8 mouse cellular contexts compared by ENCODE assay signal in the genomic region with DNA sequence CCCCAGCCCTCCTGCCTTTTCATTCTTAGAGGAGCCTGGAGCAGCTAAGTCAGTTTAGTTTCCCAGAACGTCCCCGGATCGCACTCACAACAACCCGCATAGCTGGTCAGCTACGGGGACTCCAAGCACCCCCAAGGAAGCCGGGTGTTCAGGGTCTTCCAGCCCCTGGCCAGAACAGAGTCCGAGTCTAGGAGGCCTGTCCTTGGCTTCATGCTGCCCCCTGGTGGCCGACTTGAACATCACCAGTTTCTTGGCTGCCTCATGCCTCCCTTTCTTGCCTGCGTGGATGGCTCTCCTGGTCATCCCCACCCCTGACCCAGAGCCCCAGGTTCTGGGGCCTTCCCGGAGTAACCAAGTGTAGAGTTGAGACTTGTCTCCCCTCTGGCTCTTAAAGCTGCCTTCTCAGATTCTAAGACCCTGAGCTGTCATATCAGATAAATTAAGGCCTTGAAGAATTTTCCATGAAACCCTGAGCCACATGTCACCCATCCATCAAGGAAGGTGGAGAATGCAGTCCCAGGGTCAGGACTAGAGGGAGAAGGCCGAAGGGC. TPM values are rescaled to one million over a fixed set of nuclear protein-coding genes. Genes with fewer than 3 reads are reported as not detected.
A peak's percentile ranks its signal among the peaks of the same experiment; 100 is the strongest.
DNase-seq lines count a peak whose midpoint lies in the region; ATAC-seq and TF ChIP-seq lines count a peak whose summit lies in the region.

No protein-coding gene starts in this region.

- H3K9ac ChIP-seq in forebrain, postnatal 0 days = no peak overlapping the region
- no peak overlapping the region for H3K9ac ChIP-seq in forebrain, embryonic 15.5 days (replicated peaks)
- H3K9ac ChIP-seq in hindbrain, embryonic 16.5 days (ENCODE audit: low read depth, low read length) = no peak overlapping the region

- no peak overlapping the region for H3K4me3 ChIP-seq in forebrain, postnatal 0 days (ENCODE audit: low read depth, low read length)
- H3K4me3 ChIP-seq in forebrain, embryonic 15.5 days = no peak overlapping the region
- no peak overlapping the region for H3K4me3 ChIP-seq in hindbrain, embryonic 16.5 days (ENCODE audit: low read length)

- H3K9me3 ChIP-seq in forebrain, postnatal 0 days (ENCODE audit: low read length) = no peaks in the 10 kb centered on the region
- H3K9me3 ChIP-seq in forebrain, embryonic 15.5 days = no peaks in the 10 kb centered on the region
- H3K9me3 ChIP-seq in hindbrain, embryonic 16.5 days (ENCODE audit: control insufficient read depth, low read length) = peaks cover 20% of the 10 kb centered on the region

- peaks cover 12% of the 10 kb centered on the region for H3K27me3 ChIP-seq in forebrain, postnatal 0 days (ENCODE audit: insufficient read depth, low read length)
- peaks cover 25% of the 10 kb centered on the region for H3K27me3 ChIP-seq in forebrain, embryonic 15.5 days
- no peaks in the 10 kb centered on the region for H3K27me3 ChIP-seq in hindbrain, embryonic 16.5 days (replicated peaks; ENCODE audit: control insufficient read depth, insufficient read depth, low read length)

- WGBS in forebrain, postnatal 0 days = 30% methylated on average over 11 of the region's 11 CpGs
- 31% methylated on average over 11 of the region's 11 CpGs for whole genome bisulfite sequencing in forebrain, embryonic 15.5 days
- 34% methylated on average over 11 of the region's 11 CpGs for WGBS in hindbrain, embryonic 16.5 days

- no peak overlapping the region for H3K27ac ChIP-seq in forebrain, postnatal 0 days (ENCODE audit: low read depth, low read length)
- H3K27ac ChIP-seq in forebrain, embryonic 15.5 days (replicated peaks) = no peak overlapping the region
- H3K27ac ChIP-seq in hindbrain, embryonic 16.5 days (ENCODE audit: low read depth, low read length) = no peak overlapping the region

- no peak for ATAC-seq in forebrain, postnatal 0 days
- ATAC-seq in forebrain, embryonic 15.5 days (replicated peaks) = no peak
- ATAC-seq in hindbrain, embryonic 16.5 days = peak; percentile 24; the same call in 1 of the 2 replicates
- 0 out of 2 replicates have a peak, but pooled peaks have one; percentile 28 for ATAC-seq in monocyte, adult 5-6 weeks (replicated peaks; ENCODE audit: insufficient number of reproducible peaks, low FRiP score, low TSS enrichment, poor library complexity, severe bottlenecking)

- no peaks in the 10 kb centered on the region for H3K36me3 ChIP-seq in forebrain, postnatal 0 days (ENCODE audit: insufficient read depth)
- H3K36me3 ChIP-seq in forebrain, embryonic 15.5 days = no peaks in the 10 kb centered on the region
- H3K36me3 ChIP-seq in hindbrain, embryonic 16.5 days (ENCODE audit: control insufficient read depth, insufficient read depth, low read length) = no peaks in the 10 kb centered on the region

- 0 out of 2 replicates have a peak, but pooled peaks cover 3% of the 10 kb centered on the region for H3K4me1 ChIP-seq in forebrain, postnatal 0 days (ENCODE audit: insufficient read depth)
- H3K4me1 ChIP-seq in forebrain, embryonic 15.5 days = peaks cover 15% of the 10 kb centered on the region
- H3K4me1 ChIP-seq in hindbrain, embryonic 16.5 days (ENCODE audit: control insufficient read depth, insufficient read depth, low read depth, low read length) = no peaks in the 10 kb centered on the region; the same call in 1 of the 2 replicates

- no peak overlapping the region; the same call in 1 of the 2 replicates for H3K4me2 ChIP-seq in forebrain, postnatal 0 days (ENCODE audit: low read depth)
- no peak overlapping the region for H3K4me2 ChIP-seq in forebrain, embryonic 15.5 days (replicated peaks)
- H3K4me2 ChIP-seq in hindbrain, embryonic 16.5 days (ENCODE audit: low read length) = peak overlapping the region; percentile 18; the same call in 1 of the 2 replicates

- peak; percentile 82 for DNase-seq in forebrain, postnatal 0 days
- DNase-seq in c-Kit-positive CD71-positive TER-119-negative erythroid progenitor cells, embryonic 14.5 days (ENCODE audit: low read depth) = peak; percentile 56
- DNase-seq in frontal cortex, postnatal 25 days (ENCODE audit: low spot score in 2 of 2) = peak; percentile 58 to 65
- DNase-seq in left cerebral cortex, postnatal 36 days (ENCODE audit: low spot score in 2 of 2) = peak; percentile 74 to 76
- DNase-seq in spleen, postnatal 4 days (ENCODE audit: low spot score in 2 of 2) = peak; percentile 64 to 90

- peak; percentile 91 for TF ChIP-seq CTCF in forebrain, postnatal 0 days (IDR thresholded peaks at IDR 0.05; ENCODE audit: low read depth)

- intact Hi-C loops in left cerebral cortex, postnatal 36 days (cut with DNase I) = loop anchor here (5.0 to 10.0 kb wide), 3 partner anchors 97 to 459 kb away; partner anchors contain the start of gene Tspan32

RNA-seq across cellular contexts. Expression of gene Cdkn1c, which starts 3.1 kb away (rescaled TPM):
- 99.0 and 123 TPM in 2 replicates for total RNA-seq in forebrain, postnatal 0 days (2014; rRNA removed)
- 119 and 124 TPM in 2 replicates for polyA plus RNA-seq in forebrain, postnatal 0 days (2015; fragmentation: Nextera tagmentation; extraction: Ambion mirVana)
- polyA plus RNA-seq in forebrain, embryonic 15.5 days (2015; fragmentation: Nextera tagmentation; extraction: Ambion mirVana) = 139 and 142 TPM in 2 replicates
- 165 and 231 TPM in 2 replicates for polyA plus RNA-seq in hindbrain, embryonic 16.5 days (2015; fragmentation: Nextera tagmentation; extraction: Ambion mirVana)
- total RNA-seq in left cerebral cortex, postnatal 36 days (2021) = 10 to 100 TPM; 11.9 to 14.2 TPM
- 3.5 to 20.8 TPM (median 3.8 TPM) in 3 replicates for total RNA-seq in monocyte, adult 5-6 weeks (2017)

RNA-seq across cellular contexts. Expression of gene Slc22a18, which starts 9.6 kb away (rescaled TPM):
- 0.92 and 1.7 TPM in 2 replicates for total RNA-seq in forebrain, postnatal 0 days (2014; rRNA removed)
- 0.71 and 1.0 TPM in 2 replicates for polyA plus RNA-seq in forebrain, postnatal 0 days (2015; fragmentation: Nextera tagmentation; extraction: Ambion mirVana)
- polyA plus RNA-seq in forebrain, embryonic 15.5 days (2015; fragmentation: Nextera tagmentation; extraction: Ambion mirVana) = 0.29 and 0.68 TPM in 2 replicates
- polyA plus RNA-seq in hindbrain, embryonic 16.5 days (2015; fragmentation: Nextera tagmentation; extraction: Ambion mirVana) = 0.79 and 1.00 TPM in 2 replicates
- under 1 TPM; 0.34 to 0.89 TPM for total RNA-seq in left cerebral cortex, postnatal 36 days (2021)
- 1.3 TPM in 1 of 3 replicates, not detected in the others for total RNA-seq in monocyte, adult 5-6 weeks (2017)

RNA-seq across cellular contexts. Expression of gene Phlda2, which starts 39.0 kb away (rescaled TPM):
- total RNA-seq in forebrain, postnatal 0 days (2014; rRNA removed) = 0.46 TPM in 1 of 2 replicates, not detected in the other
- polyA plus RNA-seq in forebrain, postnatal 0 days (2015; fragmentation: Nextera tagmentation; extraction: Ambion mirVana) = 0.60 TPM in 1 of 2 replicates, not detected in the other
- 0.26 and 0.47 TPM in 2 replicates for polyA plus RNA-seq in forebrain, embryonic 15.5 days (2015; fragmentation: Nextera tagmentation; extraction: Ambion mirVana)
- polyA plus RNA-seq in hindbrain, embryonic 16.5 days (2015; fragmentation: Nextera tagmentation; extraction: Ambion mirVana) = 0.56 and 0.57 TPM in 2 replicates
- total RNA-seq in left cerebral cortex, postnatal 36 days (2021) = not detected
- not detected in 3 replicates for total RNA-seq in monocyte, adult 5-6 weeks (2017)

Comparison
In these comparisons a context has a peak if more than half of its experiments do, and no peak if none do; other contexts are left out.
1. ATAC-seq: peak in hindbrain, embryonic 16.5 days (single experiment) and monocyte, adult 5-6 weeks (single experiment); none in forebrain, postnatal 0 days (single experiment) and forebrain, embryonic 15.5 days (single experiment).
2. Peak in every context shown above with its lines, with median percentiles within 50 percentile points of each other: DNase-seq.